Mouse (Mus musculus): ENCODE results near the gene Tmem150c.

Tmem150c gene

GRCm38 (mm10) chr5:100054807-100055547 lies 104.6 kb downstream of the Tmem150c start:
- DNase-seq (ENCODE audit: low spot score): no peak

GRCm38 (mm10) chr5:100052728-100053127 lies 106.9 kb downstream of the Tmem150c start:
- no peak for DNase-seq (ENCODE audit: low spot score)

- DNase-seq (ENCODE audit: low spot score): no peak
Observed at GRCm38 (mm10) chr5:100049904-100050303, 109.7 kb downstream of the Tmem150c start.

GRCm38 (mm10) chr5:100047871-100048270 lies 111.7 kb downstream of the Tmem150c start:
- no peak for DNase-seq (ENCODE audit: low spot score)

GRCm38 (mm10) chr5:100047143-100047640 lies 112.4 kb downstream of the Tmem150c start:
- DNase-seq (ENCODE audit: low spot score): no peak

GRCm38 (mm10) chr5:100046096-100046495 lies 113.5 kb downstream of the Tmem150c start:
- no peak for DNase-seq (ENCODE audit: low spot score)

- no peak for DNase-seq (ENCODE audit: low spot score)
Observed at GRCm38 (mm10) chr5:100044621-100045020, 115.0 kb downstream of the Tmem150c start.

- DNase-seq (ENCODE audit: low spot score): no peak
Observed at GRCm38 (mm10) chr5:100044030-100044429, 115.6 kb downstream of the Tmem150c start.

GRCm38 (mm10) chr5:100043361-100043760 lies 116.2 kb downstream of the Tmem150c start:
- DNase-seq (ENCODE audit: low spot score): peak; percentile 76

GRCm38 (mm10) chr5:100042467-100042866 lies 117.1 kb downstream of the Tmem150c start:
- no peak for DNase-seq (ENCODE audit: low spot score)

GRCm38 (mm10) chr5:100041272-100041671 lies 118.3 kb downstream of the Tmem150c start:
- no peak for DNase-seq (ENCODE audit: low spot score)

- DNase-seq (ENCODE audit: low spot score): no peak
Observed at GRCm38 (mm10) chr5:100040281-100040784, 119.3 kb downstream of the Tmem150c start.

- DNase-seq (ENCODE audit: low spot score): peak; percentile 96
Observed at GRCm38 (mm10) chr5:100039602-100040142, 119.9 kb downstream of the Tmem150c start, which contains the start of the genes Hnrnpdl and Enoph1. Gene Hnrnpdl, minus strand, starts transcription at chr5:100039664. Gene Enoph1, plus strand, starts transcription at chr5:100039985.

- peak; percentile 98 for DNase-seq (ENCODE audit: low spot score)
Observed at GRCm38 (mm10) chr5:100038714-100039601, 120.7 kb downstream of the Tmem150c start.

GRCm38 (mm10) chr5:100037965-100038713 lies 121.5 kb downstream of the Tmem150c start:
- DNase-seq (ENCODE audit: low spot score): peak; percentile 98

- DNase-seq (ENCODE audit: low spot score): no peak
Observed at GRCm38 (mm10) chr5:100036681-100037080, 122.9 kb downstream of the Tmem150c start.

GRCm38 (mm10) chr5:100035950-100036349 lies 123.7 kb downstream of the Tmem150c start:
- DNase-seq (ENCODE audit: low spot score): no peak

GRCm38 (mm10) chr5:100032646-100033045 lies 127.0 kb downstream of the Tmem150c start:
- no peak for DNase-seq (ENCODE audit: low spot score)

GRCm38 (mm10) chr5:100032107-100032506 lies 127.5 kb downstream of the Tmem150c start:
- no peak for DNase-seq (ENCODE audit: low spot score)

- DNase-seq (ENCODE audit: low spot score): no peak
Observed at GRCm38 (mm10) chr5:100030069-100030468, 129.5 kb downstream of the Tmem150c start.
